Mouse (Mus musculus): Measurements from ENCODE around the gene Gse1. TPM values are rescaled to one million over a fixed set of nuclear protein-coding genes. Genes with fewer than 3 reads are reported as not detected.
"Not testable (repeated sequence)": the region's sequence is repeated elsewhere in the genome, so short reads cannot be mapped to it uniquely, and the experiment has no call there.

Gene Gse1
- polyA plus RNA-seq, 1 experiment from 2014 or later: 22.2 TPM

DNA sequence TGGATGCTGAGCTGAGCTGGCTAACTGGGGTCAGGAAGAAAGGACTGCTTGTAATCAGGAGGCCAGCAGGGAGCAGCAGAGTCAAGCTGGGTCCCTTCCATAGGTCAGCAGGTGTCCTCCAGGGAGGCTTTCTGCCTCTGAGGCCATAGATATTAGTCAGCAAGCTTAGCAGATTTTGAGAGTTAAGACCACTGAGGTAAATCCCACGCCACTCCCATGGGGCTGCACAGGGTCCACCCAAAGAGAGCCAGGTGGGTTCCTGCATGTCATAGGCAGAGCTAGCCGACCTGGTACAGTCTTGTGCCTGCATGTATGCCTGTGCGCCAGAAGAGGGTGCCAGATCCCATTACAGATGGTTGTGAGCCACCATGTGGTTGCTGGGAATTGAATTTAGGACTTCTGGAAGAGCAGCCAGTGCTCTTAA, 98.9 kb downstream of the Gse1 start:
- Histone ChIP-seq H3K27me3 (ENCODE audit: control insufficient read depth, insufficient read depth, low read length) (peaks cover 2% of the 10 kb centered on the region), H3K36me3 (ENCODE audit: control insufficient read depth, insufficient read depth, low read length) (no peaks in the 10 kb centered on the region), H3K4me2 (ENCODE audit: low read depth, low read length, severe bottlenecking) (no peak overlapping the region), H3K9me3 (ENCODE audit: control insufficient read depth, low read length) (no peaks in the 10 kb centered on the region), H3K4me3 (ENCODE audit: low read depth, low read length) (no peak overlapping the region), H3K9ac (ENCODE audit: low read length) (no peak overlapping the region), H3K27ac (ENCODE audit: low read depth, low read length) (no peak overlapping the region), H3K4me1 (replicated peaks; ENCODE audit: control insufficient read depth, insufficient read depth, low read length) (peaks cover 23% of the 10 kb centered on the region)
- WGBS: 49% methylated on average over 3 of the region's 3 CpGs
- no peak for DNase-seq (ENCODE audit: low spot score)
- no peak for ATAC-seq (replicated peaks; ENCODE audit: low FRiP score)

DNA sequence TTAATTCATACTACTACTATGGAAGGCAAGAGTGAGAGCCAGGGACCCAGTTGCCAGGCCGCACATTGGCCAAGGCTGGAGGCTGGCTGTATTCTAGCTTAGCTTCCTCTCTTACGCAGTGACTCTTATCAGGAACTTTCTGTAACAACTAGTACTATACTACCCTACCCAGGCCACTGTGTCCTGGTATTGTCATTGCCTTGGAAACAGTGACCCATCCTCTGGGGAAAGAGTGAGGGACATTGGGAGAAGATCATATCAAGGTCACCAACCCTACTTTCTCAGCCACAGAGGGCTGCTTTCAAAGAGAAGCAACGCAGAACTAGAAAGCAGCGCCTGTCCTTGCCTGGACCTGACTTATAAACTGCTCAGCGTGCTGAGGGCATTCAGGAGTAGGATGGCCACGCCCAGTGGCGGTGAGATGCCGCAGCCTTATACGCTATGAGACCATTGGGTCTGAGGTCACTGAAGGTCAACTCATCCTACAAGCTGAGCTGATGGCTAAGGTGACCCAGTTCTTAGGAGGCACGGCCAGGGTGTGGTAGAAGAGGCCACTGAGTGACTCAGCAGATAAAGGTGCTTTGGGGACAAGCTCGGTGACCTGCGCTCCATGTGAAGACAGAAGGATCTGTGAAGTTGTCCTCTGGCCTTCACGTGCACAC, 100.2 kb downstream of the Gse1 start:
- Histone ChIP-seq H3K9me3 (ENCODE audit: control insufficient read depth, low read length) (no peaks in the 10 kb centered on the region), H3K27me3 (ENCODE audit: control insufficient read depth, insufficient read depth, low read length) (peaks cover 2% of the 10 kb centered on the region), H3K9ac (ENCODE audit: low read length) (no peak overlapping the region), H3K4me2 (ENCODE audit: low read depth, low read length, severe bottlenecking) (no peak overlapping the region), H3K4me1 (replicated peaks; ENCODE audit: control insufficient read depth, insufficient read depth, low read length) (peaks cover 13% of the 10 kb centered on the region), H3K4me3 (ENCODE audit: low read depth, low read length) (no peak overlapping the region), H3K27ac (ENCODE audit: low read depth, low read length) (no peak overlapping the region), H3K36me3 (ENCODE audit: control insufficient read depth, insufficient read depth, low read length) (no peaks in the 10 kb centered on the region)
- WGBS: 88% methylated on average over 13 of the region's 13 CpGs
- ATAC-seq (replicated peaks; ENCODE audit: low FRiP score) (no peak), DNase-seq (ENCODE audit: low spot score) (no peak)

DNA sequence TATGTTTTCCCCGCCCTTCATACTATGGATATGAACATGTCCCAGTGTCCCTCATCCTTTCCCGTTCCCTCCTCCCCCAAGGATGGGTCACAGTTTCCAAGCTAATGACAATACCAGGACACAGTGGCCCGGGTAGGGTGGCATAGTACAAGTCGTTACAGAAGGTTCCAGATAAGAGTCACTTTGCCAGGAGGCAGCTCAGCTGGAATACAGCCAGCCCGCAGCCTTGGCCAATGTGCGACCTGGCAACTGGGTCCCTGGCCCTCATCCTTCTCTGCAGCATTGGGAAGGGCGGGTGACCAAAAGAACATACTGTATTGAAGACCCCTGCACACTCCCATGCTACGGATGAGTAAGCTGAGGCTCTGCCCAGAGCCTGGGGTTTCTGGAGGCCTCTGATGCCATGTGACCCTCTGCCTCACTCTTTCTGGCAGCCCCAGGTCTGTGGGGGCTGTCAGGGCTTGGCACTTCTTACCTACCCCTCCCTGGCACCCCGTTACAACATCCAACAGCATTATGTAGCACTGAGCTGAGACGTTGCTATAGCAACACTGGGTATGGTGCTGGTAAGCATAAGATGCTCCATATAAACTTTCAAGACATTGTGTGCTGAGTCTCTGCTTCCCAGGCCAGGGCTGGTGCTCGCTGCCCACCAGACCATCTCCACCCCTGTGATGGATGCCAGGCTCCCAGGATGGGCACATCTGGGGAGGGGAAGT, 100.9 kb downstream of the Gse1 start:
- H3K36me3 ChIP-seq (ENCODE audit: control insufficient read depth, insufficient read depth, low read length): no peaks in the 10 kb centered on the region
- H3K27ac ChIP-seq (ENCODE audit: low read depth, low read length): no peak overlapping the region
- no peak overlapping the region for H3K4me3 ChIP-seq (ENCODE audit: low read depth, low read length)
- no peak overlapping the region for H3K4me2 ChIP-seq (ENCODE audit: low read depth, low read length, severe bottlenecking)
- H3K4me1 ChIP-seq (replicated peaks; ENCODE audit: control insufficient read depth, insufficient read depth, low read length): peaks cover 8% of the 10 kb centered on the region
- ATAC-seq (replicated peaks; ENCODE audit: low FRiP score): no peak
- no peaks in the 10 kb centered on the region for H3K9me3 ChIP-seq (ENCODE audit: control insufficient read depth, low read length)
- H3K27me3 ChIP-seq (ENCODE audit: control insufficient read depth, insufficient read depth, low read length): peaks cover 2% of the 10 kb centered on the region
- DNase-seq (ENCODE audit: low spot score): no peak
- 90% methylated on average over 11 of the region's 11 CpGs for WGBS
- no peak overlapping the region for H3K9ac ChIP-seq (ENCODE audit: low read length)

DNA sequence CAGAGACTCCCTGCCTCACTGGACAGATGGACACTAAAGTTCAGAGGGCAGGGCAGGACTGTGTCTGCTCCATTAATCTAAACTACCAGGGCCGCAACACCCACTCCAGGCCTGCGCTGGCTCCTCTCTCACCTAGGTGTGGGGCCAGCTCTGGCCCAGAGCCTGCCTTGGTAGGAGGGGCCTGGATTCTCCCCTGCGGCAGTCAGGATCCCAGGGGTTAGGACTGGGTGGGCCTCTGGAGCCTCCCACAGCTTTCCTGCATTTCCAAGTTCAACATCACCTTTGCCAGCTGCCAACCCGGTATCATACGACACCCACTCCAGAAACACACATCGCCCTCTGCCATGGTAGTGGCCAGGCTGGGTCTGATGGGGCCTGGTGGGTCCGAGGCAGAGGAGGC, 102.8 kb downstream of the Gse1 start:
- Histone ChIP-seq H3K9me3 (ENCODE audit: control insufficient read depth, low read length) (no peaks in the 10 kb centered on the region), H3K4me1 (replicated peaks; ENCODE audit: control insufficient read depth, insufficient read depth, low read length) (peaks cover 21% of the 10 kb centered on the region), H3K27ac (ENCODE audit: low read depth, low read length) (no peak overlapping the region), H3K4me2 (ENCODE audit: low read depth, low read length, severe bottlenecking) (no peak overlapping the region), H3K36me3 (ENCODE audit: control insufficient read depth, insufficient read depth, low read length) (no peaks in the 10 kb centered on the region), H3K27me3 (ENCODE audit: control insufficient read depth, insufficient read depth, low read length) (peaks cover 2% of the 10 kb centered on the region), H3K4me3 (ENCODE audit: low read depth, low read length) (no peak overlapping the region), H3K9ac (ENCODE audit: low read length) (no peak overlapping the region)
- ATAC-seq (replicated peaks; ENCODE audit: low FRiP score): no peak
- 87% methylated on average over 7 of the region's 7 CpGs for WGBS
- DNase-seq (ENCODE audit: low spot score): no peak

DNA sequence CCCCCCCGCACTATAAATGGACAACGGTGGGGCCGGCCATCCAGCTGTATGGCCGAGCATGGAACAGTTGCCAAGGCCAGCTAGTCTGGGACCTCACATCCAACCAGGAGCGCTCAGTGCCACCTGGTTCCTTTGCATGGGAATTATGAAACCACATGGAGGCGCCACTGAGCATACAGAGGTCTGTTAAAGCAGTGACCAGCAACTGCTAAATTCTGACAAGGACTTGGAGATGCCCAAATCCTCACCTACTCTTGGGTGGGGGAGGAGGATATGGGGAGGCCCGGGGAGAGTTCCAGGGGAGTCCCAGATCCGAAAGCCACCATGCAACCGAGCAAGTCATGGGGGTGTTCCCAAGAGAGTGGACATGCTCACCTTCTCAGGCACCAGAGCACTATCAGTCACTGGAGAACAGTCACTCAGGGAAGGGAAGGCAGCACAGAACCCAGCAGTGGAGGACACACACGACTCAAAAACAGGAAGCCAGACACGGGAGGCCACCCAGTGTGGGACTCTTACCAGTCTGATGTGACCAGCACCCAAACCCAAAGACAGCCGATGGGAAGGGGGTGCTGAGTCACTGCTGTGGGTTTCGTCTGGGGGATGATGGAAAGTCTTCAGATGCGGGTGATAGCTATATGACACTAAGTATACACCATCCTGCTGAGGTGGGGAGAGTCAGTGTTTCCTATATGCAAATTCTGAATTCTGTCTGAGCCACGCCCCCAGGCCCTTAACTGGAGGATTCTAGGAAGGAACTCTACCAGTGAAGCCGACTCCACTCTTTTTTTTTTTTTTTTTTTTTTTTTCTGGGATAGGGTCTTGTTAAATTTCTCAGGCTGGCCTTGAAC, 104.3 kb downstream of the Gse1 start:
- Histone ChIP-seq H3K36me3 (ENCODE audit: control insufficient read depth, insufficient read depth, low read length) (no peaks in the 10 kb centered on the region), H3K9me3 (ENCODE audit: control insufficient read depth, low read length) (no peaks in the 10 kb centered on the region), H3K27me3 (ENCODE audit: control insufficient read depth, insufficient read depth, low read length) (peaks cover 2% of the 10 kb centered on the region), H3K4me2 (ENCODE audit: low read depth, low read length, severe bottlenecking) (no peak overlapping the region), H3K9ac (ENCODE audit: low read length) (no peak overlapping the region; the same call in 1 of the 2 replicates), H3K4me3 (ENCODE audit: low read depth, low read length) (no peak overlapping the region), H3K4me1 (replicated peaks; ENCODE audit: control insufficient read depth, insufficient read depth, low read length) (peaks cover 33% of the 10 kb centered on the region), H3K27ac (ENCODE audit: low read depth, low read length) (no peak overlapping the region; the same call in 1 of the 2 replicates)
- peak; percentile 70 for DNase-seq (ENCODE audit: low spot score)
- no peak for ATAC-seq (replicated peaks; ENCODE audit: low FRiP score)
- 75% methylated on average over 16 of the region's 16 CpGs for WGBS

DNA sequence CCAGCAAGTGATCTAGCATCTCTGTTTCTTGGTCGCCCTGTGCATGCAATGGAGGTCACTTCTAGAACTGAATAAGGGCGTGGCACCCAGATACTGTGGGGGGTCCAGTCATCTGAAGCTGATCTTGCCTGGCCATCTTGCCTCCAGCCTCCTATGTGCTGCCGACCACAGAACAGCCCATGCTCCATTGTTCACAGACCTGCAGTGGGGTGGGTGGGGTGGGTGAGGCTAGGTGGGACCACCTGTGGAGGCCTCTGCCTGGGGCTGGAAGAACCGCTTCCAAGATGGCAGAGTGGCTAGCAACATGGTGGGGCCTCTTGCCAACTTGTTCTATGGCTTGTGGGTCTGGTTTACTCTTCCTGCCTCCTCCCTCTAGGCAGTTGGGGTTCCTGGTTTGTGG, 105.4 kb downstream of the Gse1 start:
- Histone ChIP-seq H3K9ac (ENCODE audit: low read length) (no peak overlapping the region), H3K4me1 (replicated peaks; ENCODE audit: control insufficient read depth, insufficient read depth, low read length) (peaks cover 36% of the 10 kb centered on the region), H3K27me3 (ENCODE audit: control insufficient read depth, insufficient read depth, low read length) (peaks cover 2% of the 10 kb centered on the region), H3K4me3 (ENCODE audit: low read depth, low read length) (no peak overlapping the region), H3K27ac (ENCODE audit: low read depth, low read length) (no peak overlapping the region), H3K4me2 (ENCODE audit: low read depth, low read length, severe bottlenecking) (no peak overlapping the region), H3K9me3 (ENCODE audit: control insufficient read depth, low read length) (peaks cover 1% of the 10 kb centered on the region; the same call in 1 of the 2 replicates), H3K36me3 (ENCODE audit: control insufficient read depth, insufficient read depth, low read length) (no peaks in the 10 kb centered on the region)
- ATAC-seq (replicated peaks; ENCODE audit: low FRiP score) (no peak), DNase-seq (ENCODE audit: low spot score) (no peak)
- WGBS: 85% methylated on average over 4 of the region's 4 CpGs

DNA sequence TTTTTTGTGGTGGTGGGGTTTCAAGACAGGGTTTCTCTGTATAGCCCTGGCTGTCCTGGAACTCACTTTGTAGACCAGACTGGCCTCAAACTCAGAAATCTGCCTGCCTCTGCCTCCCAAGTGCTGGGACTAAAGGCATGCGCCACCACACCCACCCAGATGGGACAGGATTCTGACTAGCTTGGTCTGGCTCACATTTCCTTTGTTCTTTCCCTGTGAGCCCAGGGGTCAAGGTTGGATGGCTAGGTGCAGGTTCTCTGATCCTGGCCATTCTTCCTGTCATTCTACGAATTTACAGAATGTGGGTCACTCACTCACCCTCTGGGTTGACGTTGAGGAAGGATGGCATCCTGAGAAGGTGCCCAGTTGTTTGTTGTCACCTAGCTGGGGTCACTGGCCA, 106.0 kb downstream of the Gse1 start:
- not testable (repeated sequence) for H3K36me3 ChIP-seq (ENCODE audit: control insufficient read depth, insufficient read depth, low read length); H3K27me3 ChIP-seq (ENCODE audit: control insufficient read depth, insufficient read depth, low read length); H3K4me3 ChIP-seq (ENCODE audit: low read depth, low read length); ATAC-seq (replicated peaks; ENCODE audit: low FRiP score); H3K9me3 ChIP-seq (ENCODE audit: control insufficient read depth, low read length); H3K9ac ChIP-seq (ENCODE audit: low read length); DNase-seq (ENCODE audit: low spot score); H3K4me2 ChIP-seq (ENCODE audit: low read depth, low read length, severe bottlenecking)
- Histone ChIP-seq H3K27ac (ENCODE audit: low read depth, low read length) (peak overlapping the region; percentile 87), H3K4me1 (replicated peaks; ENCODE audit: control insufficient read depth, insufficient read depth, low read length) (peaks cover 36% of the 10 kb centered on the region)
- 48% methylated on average over 3 of the region's 3 CpGs for WGBS

DNA sequence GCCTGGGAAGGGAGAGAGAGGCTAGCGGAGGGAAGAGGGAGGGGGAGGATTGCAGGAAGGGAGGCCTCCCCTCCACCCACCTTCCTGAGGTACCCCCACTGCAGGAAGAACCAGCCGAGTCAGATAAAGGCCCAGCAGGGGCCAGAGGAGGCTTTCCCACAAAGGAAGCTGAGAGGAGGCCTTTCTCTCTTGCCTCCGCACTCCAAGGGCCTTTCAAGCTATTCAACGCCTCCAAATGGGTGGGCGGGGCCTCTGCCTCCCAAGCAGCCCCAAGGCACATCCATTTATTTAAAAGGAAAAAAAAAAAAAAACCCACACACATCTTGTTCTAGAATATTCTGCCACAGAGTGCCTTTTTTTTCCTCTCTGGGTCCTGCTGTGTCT, 106.6 kb downstream of the Gse1 start:
- peak; percentile 51 for ATAC-seq (replicated peaks; ENCODE audit: low FRiP score)
- Histone ChIP-seq H3K4me2 (ENCODE audit: low read depth, low read length, severe bottlenecking) (peak overlapping the region; percentile 16; the same call in 1 of the 2 replicates), H3K4me3 (ENCODE audit: low read depth, low read length) (no peak overlapping the region), H3K27ac (ENCODE audit: low read depth, low read length) (peak overlapping the region; percentile 87), H3K36me3 (ENCODE audit: control insufficient read depth, insufficient read depth, low read length) (no peaks in the 10 kb centered on the region), H3K9ac (ENCODE audit: low read length) (no peak overlapping the region; the same call in 1 of the 2 replicates), H3K4me1 (replicated peaks; ENCODE audit: control insufficient read depth, insufficient read depth, low read length) (peaks cover 40% of the 10 kb centered on the region), H3K27me3 (ENCODE audit: control insufficient read depth, insufficient read depth, low read length) (peaks cover 2% of the 10 kb centered on the region), H3K9me3 (ENCODE audit: control insufficient read depth, low read length) (peaks cover 3% of the 10 kb centered on the region; the same call in 1 of the 2 replicates)
- DNase-seq (ENCODE audit: low spot score): peak; percentile 93
- 0% methylated on average over 5 of the region's 5 CpGs for WGBS
